Mouse (Mus musculus) spleen, postnatal 36 days (tissue): ENCODE results near the gene Fam206a.
A peak's percentile ranks its signal among the peaks of the same experiment; 100 is the strongest.

Experiments used
- DNase-seq, 2 experiments: peaks; one replicate each; pipeline ENCODE4 v3.0.0; 2022; ENCODE audit warnings: low spot score in 2 of 2, mixed read lengths in 1 of 2

Fam206a gene

DNA sequence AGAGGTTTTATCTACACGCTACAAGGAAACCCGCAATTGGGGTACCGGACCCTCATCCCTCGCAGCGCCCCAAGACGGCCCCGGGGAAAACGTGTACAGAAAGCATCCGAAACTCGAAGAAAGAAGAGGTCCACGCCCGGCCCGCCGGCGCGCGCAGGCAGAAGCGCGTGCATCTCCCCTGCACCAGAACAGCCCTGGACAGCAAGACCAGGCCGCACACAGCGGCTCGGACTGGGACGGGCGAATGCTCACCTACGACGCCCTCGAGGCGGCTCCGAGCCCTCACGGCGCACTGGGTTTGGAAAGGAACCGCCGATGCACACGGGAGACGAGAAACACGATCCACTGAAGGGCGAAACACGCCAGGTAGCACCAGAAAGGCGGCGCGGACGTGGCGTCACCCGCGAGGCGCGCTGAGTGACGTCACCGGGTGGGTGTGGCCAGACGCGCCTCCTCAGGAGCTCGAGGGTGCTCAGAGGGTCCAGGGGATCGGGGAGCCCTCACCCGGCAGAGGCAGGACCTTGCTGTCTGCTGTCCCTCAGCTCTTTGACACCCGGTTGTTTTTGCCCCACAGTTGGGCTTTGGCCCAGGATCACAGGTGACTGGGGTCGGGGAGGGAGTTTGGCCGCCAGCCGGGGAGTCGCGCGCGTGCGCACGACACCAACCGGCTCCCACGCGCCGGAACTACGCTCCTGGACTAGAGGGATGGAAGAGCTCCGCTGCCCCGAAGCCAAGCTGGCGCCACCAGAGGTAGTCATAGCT is at the start of gene Fam206a, which contains the start of gene Elp1:
Gene Fam206a (plus strand): TSS at position 439 of the 762 bp plus-strand sequence.
Gene Elp1 (minus strand): TSS at position 425 of the 762 bp plus-strand sequence.
- peak; percentile 88 to 91 for DNase-seq

DNA sequence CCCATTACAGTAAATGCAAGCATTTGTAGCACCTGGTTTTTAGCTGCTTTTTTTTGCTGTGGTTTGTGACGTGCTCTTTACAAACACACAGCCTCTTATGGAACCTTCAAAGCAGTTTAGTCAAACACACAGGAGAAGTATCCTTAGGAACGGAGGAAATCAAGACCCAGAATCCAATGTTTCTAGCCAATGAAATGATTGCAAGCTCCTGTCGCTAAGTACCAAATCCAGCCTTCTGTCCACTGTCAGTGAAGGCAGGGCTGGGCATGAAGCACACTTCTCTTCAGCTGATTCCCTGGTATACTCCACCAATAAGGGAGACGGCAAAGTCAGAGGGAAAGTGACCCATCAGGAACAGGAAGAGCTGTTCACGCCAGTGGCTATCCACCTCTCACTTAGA is 46.1 kb upstream of the Fam206a start:
- DNase-seq, result no peak

DNA sequence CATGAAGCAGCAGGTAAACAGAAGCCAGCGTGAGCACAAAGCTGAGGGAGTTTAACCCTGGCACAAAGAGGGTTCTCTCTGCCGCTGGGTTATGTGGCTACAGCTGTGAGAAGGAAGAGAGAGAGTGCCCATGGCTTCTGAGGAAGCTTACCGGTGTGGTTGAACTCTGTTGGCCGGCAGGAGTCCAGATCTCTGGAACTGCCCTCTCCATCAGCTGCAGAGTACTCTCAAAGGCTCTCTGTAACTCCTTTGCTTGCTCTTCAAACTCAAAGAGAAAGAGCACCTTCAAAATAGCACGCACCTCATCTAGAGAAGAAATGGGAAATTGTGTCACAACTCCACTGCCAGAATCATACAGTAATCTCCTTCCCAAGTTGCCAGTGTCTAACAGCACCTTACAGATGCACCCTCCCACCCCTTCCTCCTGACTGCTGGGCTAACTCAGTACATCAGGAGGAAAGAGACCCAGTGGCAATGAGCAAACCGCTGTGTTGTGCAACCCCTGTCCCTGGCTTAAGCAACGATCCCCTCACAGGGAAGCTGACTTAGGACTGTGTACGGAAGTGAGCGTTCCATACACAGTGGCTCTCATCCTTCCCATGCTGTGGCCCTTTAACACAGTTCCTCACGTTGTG is 45.1 kb upstream of the Fam206a start:
- DNase-seq, result peak; percentile 8 to 40

DNA sequence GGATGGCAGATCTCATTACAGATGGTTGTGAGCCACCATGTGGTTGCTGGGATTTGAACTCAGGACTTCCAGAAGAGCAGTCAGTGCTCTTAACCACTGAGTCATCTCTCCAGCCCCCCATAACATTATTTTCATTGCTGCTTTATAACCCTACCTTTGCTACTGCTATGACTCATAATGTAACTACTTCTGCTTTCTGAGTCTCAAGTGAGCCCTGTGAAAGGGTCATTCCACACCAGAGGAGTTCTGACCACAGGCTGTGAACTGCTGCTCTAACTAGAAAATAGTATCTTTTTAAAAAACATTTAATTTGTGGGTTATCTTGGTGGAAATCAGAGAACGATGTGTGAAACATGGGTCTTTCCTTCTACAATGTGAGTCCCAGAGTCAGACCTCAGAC is 44.5 kb upstream of the Fam206a start:
- no peak for DNase-seq

DNA sequence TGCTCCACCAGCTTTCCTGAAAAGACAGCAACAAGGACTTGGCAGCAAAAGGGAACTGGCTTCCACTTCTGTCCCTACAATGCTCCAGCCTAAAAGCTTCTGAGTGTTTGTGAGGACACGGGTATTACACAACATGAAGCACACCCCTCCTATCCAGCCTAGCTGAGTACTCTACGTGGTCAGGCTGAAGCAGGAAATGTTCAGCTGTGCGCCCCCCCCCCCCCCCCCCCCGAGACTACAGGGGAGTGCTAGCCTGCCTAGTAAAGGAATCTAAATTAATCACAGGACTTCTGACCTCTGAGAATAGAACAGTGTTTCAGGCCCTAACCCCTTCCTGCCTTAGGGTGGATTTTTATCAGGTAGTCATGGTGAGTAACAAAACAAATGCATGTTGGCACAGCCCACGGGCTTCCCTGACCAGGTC is 34.3 kb upstream of the Fam206a start:
- DNase-seq, result no peak

DNA sequence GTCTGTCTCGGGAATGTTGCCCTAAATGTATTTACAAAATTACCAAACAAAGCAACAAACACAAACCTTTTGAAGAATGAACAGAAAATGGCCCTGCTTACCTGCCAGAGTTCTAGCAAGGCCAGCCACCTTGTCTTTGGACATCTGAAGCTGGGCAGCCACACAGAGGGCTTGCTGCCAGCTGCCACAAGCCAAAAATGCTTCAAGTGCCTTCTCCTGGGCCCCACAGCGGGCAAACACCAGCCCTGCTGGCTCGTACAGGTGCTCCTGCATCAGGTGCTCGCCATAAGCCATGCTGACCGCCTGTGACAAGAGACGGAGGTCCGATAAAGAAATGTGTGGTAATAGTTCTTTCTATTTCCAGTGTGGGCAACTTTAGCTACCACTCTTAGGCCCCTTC is 33.2 kb upstream of the Fam206a start:
- no peak for DNase-seq

DNA sequence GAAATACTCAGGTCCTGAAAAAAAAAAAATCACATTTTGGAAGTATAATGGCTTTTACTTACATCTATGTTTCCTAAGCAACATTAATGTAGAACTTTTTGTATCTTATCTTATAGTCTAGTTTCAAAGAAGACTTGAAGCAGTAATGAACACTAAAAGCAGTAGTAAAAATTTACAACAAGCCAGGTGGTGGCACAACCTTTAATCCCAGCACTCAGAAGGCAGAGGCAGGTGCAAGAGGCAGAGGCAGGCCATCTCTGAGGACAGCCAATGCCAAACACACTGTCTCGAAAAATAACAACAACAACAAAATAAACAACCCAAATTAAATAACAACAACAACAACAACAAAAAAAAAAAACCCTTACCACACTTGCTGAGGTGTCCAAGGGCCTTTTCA is 31.1 kb upstream of the Fam206a start:
- DNase-seq, result no peak

DNA sequence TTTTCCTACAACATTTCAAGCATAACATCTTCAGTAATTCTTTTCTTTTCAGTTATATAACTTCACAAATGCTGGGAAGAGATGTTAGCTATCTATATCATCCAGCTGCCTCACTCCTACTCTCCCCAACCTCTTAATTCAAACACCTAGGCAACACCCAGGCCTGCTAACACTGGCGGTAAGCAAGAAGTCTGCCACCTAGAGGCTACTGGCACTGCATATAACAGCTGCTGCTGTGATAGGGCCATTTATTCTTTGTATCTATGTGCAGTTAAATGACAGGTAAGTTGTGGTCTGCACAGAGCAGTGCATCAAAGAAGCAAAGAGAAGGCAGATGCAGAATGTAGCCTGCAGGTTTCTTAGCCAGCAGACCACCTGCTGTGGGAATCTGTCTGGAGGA is 10.8 kb upstream of the Fam206a start:
- DNase-seq, result no peak

DNA sequence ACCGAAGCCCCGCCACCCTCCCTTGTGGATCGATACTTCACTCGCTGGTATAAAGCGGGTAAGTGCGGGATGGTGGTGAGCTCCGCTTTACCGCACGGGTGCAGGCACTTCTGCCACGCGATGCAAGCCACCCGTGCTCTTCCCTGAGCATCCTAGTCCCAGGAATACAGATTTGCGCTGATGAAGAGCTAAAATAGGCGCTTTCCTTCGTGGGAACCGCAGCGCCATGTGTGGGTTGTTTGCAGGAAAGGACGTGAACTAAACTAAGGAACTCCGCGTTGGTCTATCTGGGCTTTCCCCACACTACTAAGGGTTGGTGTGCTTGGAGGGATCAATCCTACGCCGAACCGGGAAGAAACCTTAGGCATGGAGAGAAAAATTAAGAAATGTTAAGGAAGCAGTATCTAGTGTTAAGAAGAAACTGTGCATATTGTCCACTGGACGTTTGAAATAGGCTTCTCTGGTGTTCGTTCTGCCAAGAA is 565 bp downstream of the Fam206a start:
- DNase-seq, result no peak

DNA sequence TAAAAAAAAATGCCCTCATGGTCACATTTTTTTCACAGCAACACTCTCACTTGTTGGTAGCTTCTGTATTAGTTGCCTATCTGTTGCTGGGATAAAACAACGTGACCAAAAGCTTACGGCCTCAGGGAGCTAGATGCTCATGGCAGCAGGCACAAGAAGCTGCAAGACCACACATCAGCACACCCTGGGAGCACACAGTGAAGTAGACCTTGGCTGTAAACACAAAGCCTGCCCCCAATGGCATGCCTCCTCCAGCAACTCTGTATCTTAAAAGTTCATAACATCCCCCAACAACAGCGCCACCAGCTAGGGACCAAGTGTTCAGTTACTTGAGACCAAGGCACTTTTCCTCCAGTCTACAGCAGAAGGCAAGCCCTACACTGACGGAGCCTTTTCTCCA is 6.9 kb downstream of the Fam206a start:
- no peak for DNase-seq

DNA sequence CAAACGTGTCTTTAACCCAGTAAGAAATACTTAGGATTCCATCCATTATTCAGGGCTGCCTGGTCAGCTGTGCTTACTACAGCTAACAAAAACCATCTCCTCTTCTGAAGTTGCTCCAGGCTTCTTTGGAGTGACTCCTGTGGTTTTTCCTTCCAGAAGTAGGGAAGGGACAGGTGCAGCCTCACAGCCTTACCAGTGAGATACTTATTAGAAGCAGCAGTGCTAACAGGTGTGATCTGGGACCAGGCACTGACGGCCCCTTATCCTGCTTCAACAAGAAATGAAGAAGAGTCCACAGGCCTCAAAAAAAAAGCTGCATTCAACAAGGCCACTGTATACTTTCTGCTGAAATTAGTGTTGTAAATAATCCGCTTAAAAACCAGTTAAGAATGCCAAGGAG is 9.5 kb downstream of the Fam206a start:
- no peak for DNase-seq

DNA sequence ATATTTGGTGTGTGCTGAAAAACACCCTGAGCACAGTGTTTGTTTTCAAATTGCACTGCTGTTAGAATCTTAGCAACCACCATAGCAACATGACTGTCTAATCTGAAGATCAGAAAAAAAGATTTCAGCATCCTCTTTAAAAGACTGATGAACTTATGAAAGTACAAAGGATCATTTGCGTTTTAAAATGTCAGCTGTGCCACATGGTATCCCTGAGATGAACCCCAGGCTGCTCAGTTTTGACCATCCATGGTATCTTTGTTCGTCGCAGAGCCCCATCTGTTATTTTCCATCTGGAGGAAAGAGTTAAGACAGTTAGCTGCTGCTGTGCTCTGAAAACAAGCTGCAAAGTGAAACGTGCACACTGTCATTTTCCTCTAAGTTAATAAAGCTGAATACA is 10.0 kb downstream of the Fam206a start:
- DNase-seq, result no peak

DNA sequence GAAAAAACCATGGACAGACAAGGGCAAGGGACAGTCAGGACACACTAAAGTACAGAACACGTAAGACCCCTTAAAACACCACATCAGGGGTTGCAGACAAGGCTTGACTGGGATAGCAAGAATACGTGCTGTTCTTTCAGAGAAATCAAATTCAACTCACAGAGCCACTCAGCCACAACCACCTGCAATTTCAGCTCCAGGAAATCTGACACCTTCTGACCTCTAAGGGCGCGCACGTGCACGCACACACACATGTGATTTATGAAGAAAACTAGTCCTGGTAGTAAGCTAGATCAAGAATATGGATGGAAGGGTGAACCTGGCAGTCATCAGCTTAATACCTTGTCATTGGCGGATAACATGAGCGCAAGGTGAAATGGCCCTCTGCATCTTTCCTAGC is 13.0 kb downstream of the Fam206a start:
- DNase-seq, result no peak

DNA sequence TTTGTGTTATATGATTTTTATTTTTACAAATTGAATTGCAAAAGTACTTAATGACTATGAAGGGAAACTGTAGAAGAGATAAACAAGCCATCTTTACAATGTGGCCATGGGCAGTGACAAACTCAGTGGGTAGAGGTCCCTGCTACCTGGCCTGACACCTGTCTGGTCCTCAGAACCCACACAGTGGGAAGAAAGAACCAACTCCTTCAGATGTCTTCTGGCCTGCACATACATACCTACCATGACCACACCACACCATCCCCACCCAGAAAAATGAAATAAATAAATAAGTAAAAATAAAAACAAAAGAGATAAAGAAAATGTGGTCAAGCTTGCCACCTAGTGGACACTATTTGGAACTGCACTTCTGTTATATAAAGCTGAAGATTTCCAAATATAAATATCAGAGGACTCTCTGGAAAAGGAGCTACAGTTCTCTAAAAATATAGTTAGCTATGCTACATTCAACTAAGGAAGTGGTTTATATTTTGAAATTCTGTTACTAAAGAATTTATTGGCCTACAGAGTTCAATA is 17.9 kb downstream of the Fam206a start:
- no peak for DNase-seq

DNA sequence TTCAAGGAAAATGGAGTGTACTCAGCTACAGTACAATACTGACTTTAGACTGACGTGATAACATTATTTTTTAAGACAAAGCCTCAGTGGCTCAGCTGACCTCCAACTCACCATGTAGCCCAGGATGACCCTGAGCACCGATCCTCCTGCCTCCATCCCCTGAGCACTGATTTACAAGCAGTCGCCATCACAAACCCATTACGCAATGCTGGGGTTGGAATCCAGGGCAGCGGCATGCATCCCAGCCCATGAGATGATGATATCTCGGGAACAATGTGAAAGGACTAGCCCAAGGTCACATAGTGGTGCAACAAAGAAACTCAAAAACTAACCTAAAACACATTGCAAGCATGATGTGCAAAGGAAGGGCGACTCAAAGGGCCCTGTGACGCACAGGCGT is 22.1 kb downstream of the Fam206a start:
- DNase-seq, result no peak

DNA sequence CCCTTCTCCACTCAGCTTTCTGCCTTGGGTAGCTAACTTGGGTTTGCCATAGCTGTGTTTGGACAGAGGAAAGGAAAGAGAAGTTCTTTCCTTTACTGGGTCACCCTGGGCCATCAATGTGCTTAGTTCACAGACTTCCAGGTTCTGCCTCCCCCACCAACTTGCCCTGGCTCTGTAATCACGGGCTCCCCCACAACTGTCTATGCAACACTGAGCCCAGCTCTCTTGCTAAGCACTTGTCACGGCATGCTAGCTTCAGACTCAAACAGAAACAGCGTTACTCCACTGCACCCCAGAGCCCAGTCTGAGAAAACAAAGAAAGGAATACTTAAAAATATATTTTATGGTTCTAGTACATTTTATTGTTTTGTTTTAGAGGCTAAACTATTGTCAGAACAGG is 26.8 kb downstream of the Fam206a start:
- no peak for DNase-seq

DNA sequence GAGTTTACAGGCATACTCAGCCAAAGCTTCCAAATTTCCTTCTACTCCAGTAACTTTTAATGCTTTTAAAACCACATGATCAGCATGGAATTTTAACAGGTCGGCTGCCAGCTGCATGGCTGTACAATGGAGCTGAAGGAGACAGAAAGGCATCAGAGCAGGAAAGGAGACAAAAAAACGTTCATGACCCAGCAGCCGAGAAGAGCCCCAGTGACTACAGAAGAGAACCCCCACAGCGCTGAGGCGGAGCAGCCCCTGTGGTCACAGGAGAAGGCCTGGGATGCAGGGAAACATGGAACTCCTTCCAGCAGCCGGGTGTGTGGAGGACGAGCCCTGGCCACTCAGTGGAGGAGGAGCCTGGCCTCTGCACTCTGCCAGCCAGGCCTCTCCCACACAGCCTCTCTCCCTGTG is 27.4 kb downstream of the Fam206a start:
- DNase-seq, result no peak

DNA sequence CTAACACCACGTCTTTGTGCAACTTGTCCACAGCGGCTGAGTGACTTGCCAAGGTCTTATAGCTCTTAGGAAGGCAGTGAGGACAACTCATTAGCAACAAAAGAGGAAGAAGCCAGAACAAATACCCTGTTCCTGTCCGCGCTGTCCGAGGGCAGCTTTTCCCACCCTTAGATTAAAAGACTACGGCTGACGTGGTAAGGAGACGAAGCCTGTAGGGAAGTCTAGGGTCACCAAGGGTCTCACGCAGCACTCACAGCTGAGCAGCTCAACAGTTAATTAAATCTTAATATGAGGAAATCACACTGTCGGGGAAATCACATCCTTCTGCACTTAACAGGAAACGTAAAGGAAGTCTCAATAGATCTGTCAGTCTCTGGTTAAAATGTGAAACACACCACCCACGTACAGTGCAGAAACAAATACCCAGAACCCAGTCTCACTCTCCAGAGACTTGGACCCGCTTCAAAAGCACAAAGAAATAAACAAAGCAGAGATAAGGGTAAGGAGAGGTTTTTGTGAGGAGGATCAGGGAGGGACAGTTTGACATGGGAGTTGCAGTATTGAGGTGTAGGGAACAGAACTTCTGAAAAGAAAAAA is 29.0 kb downstream of the Fam206a start:
- no peak for DNase-seq

DNA sequence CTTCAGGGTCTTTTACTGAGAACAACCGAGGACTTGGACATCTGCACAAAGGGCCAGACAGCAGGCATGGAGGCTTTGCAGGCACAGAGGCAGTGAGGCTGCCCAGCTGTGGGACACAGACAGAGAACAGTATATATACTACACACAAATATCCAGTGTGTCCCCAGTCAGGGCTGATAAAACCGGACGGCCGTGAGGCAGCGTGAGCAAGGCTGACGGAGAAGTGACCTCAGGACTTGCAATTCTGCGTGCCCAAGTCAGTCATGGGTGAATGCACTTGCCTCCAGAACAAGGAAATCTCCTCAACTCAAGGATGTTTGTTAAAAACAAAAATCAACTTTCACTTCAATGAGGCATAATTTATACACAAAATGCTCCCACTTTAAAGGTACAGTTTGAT is 29.9 kb downstream of the Fam206a start:
- no peak for DNase-seq

DNA sequence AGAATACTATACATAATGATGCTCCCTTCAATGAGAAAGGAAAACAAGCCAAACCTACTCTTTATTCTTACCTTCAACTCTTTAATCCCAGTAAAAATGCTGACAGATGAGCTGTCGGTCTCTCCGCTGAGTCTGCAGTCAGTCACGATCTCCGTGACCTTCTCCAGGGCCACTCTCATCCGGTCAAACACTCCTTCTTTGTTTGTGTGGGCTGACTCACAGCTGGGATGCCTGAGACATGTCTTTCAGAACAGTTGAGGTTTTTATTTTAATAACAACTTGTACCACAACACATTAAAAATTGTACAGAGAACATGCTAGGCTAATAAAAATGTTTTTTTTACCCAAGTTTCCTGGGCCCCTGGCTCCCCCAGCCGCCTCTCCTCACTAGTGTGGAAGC is 35.5 kb downstream of the Fam206a start:
- no peak for DNase-seq

DNA sequence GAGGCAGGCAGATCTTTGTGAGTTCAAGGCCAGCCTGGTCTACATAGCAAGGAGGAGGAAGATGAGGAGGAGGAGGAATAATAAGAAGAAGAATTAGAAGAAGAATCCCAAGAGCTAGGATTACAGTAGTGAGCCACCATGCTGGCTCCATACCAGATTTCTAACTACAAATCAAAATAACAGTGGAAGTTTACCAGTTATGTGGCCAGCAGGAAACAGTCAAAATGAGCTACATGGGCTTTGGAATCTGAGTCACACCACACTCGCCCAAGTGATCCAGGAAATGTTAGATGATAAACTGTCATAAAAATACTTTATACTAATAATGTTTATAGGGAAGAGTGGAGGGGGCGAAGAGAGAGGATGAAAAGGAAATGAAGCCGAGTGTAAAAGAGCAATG is 38.2 kb downstream of the Fam206a start:
- DNase-seq, result no peak

DNA sequence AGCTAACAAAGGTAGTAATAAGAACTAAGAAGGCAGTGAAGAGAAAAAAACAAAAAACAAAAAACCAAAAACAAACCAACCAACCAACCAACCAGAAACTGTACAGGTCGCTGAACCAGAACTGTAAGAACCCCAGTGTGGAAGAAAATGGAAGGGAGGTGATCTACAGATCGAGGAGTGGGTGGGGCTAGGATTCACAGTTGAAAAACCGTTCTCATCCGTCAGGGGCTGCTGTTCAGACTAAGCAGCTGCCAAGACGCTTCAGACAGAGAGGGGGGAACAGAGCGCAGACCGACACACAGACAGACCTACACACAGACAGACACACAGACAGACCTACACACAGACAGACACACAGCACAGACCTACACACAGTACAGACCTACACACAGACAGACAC is 40.4 kb downstream of the Fam206a start:
- DNase-seq, result no peak

DNA sequence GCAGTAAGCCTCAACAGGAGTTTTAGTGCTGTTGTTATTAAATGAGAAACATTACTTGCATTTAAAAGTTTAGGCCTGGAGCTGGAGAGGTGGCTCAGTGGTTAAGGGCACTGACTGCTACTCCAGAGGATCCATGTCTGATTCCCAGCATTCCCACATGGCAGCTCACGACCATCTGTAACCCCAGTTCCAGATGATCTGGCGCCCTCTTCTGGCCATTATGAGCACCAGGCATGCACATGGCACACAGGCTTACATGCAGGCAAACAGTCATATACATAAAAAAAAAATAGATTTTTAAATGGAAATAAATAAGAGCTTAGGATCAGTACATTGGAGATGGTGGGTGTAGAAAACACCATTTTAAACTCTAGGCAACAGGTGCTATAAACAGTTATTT is 41.8 kb downstream of the Fam206a start:
- DNase-seq, result no peak
